Mouse (Mus musculus) ES-CJ7 (cell line): ENCODE measurements around the gene Ccl6.

Experiments used
- DNase-seq: peaks from one replicate; pipeline ENCODE4 v3.0.0; 2011; ENCODE audit warnings: low read depth, low spot score

Ccl6 gene

DNA sequence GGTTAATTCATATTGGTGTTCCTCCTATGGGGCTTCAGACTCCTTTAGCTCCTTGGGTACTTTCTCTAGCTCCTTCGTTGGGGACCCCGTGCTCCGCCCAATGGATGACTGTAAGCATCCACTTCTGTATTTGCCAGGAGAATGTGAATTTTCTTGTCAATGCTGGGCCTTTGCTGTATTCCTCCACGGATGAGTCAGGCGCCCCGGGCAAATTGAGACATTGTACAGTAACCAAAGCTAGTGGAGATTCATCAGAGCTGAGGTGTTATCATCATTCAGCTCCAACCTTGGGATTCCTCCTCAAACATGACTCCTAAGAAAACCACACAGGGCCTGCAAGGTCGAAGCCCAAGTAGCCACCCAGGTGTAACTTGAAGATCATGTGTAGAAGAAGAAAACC is 4.9 kb upstream of the Ccl6 start:
- DNase-seq: no peak

- DNase-seq: no peak
Measured at GRCm38 (mm10) chr11:83595669-83596455, 3.0 kb upstream of the Ccl6 start.

DNA sequence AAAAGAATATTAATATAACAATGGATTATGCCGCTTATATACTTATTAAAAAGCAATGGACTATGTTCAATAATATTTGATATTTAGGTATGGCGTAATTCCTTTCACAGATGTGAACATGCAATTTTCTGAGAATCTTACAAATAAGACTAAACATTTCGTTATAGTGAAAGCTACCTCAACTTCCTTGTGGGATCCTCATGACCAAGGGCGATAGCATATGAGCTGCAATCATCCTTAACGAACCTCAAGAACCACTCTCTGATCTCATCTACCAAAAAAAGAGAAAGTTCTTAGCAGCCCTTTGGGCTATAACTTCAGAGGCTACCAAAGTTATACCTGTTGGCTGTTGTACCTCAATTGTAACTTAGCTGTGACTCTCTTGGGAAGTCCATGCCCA is 566 bp upstream of the Ccl6 start:
- no peak for DNase-seq

- DNase-seq: no peak
Measured at GRCm38 (mm10) chr11:83584232-83584631, 8.7 kb downstream of the Ccl6 start.

DNA sequence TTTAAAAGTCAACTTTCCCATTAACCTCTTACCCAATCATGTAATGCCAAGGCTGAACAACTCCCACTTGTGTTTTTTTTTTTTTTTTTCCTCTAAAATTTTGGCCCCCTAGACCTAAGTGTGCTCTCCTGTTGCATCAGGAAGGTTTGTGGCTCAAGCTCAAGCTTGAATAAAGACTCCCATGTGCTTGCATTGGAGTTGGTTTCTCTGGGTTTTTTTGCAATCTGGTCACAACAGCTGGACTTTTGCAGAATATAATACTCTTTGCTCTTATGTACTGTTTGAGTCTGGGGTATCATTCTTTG is 9.5 kb downstream of the Ccl6 start:
- DNase-seq: no peak

GRCm38 (mm10) chr11:83582626-83583449 is 10.0 kb downstream of the Ccl6 start:
- DNase-seq: peak; percentile 14

GRCm38 (mm10) chr11:83581626-83582610 is 11.0 kb downstream of the Ccl6 start:
- peak; percentile 34 for DNase-seq

DNA sequence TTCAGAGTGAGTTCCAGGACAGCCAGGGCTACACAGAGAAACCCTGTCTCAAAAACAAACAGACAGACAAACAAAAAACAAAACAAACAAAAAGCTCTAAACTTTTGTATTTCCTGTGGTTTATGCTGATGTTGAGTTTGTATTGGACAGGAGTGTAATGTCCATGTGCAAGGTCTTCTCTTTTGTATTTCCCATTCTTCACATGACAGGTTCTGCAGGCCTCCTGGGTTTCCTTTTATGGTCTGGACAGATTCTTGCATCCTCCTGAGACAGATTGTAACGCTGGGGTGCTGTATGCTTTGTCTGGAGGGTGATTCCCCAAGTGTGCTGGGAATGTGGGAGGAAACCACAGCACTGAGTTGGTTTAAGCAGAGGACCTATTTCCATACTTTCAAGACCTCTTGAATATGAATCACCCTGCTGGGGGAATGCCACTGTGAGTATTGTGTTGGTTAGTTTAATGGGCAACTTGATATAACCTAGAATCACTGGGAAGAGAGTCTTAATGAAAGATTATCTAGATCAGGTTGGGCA is 12.1 kb downstream of the Ccl6 start:
- DNase-seq: no peak

- DNase-seq: no peak
Measured at GRCm38 (mm10) chr11:83578999-83579398, 13.9 kb downstream of the Ccl6 start.

DNA sequence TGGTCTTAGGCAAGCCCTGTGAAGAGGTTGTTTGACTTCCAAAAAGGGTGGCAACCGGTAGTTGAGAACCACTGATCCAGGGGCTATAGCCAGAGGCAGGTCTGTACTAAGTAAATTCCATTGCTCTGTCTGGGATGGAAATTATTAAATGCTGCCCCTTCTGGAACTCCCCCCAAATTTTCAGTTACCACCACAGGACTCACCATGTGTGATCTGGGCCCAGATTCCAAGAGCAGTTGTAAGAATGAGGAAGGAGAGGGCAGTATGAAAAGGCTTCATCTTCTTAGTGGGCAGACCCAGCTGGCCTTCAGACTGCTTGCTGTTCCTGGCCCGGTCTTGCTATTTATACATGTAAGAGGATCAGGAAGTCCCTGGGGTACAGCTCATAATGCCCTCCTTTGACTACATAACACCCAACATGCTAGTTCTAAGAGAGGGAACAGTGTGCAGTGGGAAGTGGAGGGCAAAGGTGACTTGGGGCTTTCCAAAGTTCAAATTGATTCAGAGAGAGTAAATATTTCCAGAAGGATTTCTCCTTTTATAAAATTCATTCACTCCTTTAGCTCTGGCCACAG is 14.6 kb downstream of the Ccl6 start, which contains the start of gene Ccl9:
Gene Ccl9 (minus strand): TSS at position 451 of the 575 bp plus-strand sequence.
- DNase-seq: no peak

DNA sequence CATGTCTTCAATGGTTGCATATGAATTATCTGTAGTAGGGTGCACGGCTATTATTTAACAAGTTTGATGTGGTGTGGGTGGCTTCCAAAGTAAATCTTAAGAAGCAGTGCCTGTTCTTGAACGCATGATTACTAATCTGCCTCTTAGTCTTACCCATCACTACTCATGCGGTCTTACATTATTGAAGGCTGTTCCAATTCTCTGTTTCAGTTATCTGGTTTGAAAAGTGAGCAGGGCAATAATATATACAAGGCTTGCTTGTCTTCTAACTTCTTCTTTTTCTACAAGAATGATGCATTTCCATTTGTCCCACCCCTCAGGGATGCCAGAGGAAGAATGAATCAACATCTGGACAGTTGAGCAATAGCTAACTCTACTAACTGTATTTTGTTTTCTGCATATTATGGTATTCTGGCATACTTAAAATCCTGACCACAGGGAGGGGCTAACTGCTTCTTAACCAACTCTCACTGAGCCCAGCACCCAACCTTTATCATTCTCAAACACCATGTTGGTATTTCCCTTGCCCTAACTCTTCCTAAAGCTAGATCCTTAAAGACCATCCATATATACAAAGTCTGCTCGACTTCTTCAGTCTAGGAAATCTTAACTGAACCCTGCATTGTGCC is 15.8 kb downstream of the Ccl6 start:
- DNase-seq: no peak

DNA sequence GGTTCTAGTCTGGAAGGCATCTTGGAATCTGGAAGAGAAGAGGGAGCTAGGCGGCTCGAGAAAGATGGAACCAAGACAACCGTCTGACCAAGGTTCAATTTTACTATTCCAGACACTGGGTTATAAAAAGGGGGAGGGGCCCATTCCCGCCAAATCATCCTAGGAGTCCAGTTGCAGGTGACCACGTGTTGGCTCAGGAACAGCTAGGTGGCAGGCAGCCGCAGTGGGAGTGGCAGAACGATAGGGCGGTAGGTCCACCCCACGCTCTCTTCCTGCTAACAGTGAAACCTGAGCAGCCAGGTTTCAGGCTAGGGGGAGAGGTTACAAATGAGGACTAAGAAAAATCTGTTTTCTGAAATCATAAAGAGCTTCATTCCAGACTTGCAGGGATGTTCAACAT is 20.1 kb downstream of the Ccl6 start:
- DNase-seq: no peak

- no peak for DNase-seq
Measured at GRCm38 (mm10) chr11:83572223-83572622, 20.7 kb downstream of the Ccl6 start.

- no peak for DNase-seq
Measured at GRCm38 (mm10) chr11:83570189-83570588, 22.7 kb downstream of the Ccl6 start.

GRCm38 (mm10) chr11:83569249-83569648 is 23.6 kb downstream of the Ccl6 start:
- no peak for DNase-seq

GRCm38 (mm10) chr11:83568786-83569185 is 24.1 kb downstream of the Ccl6 start:
- DNase-seq: no peak

- no peak for DNase-seq
Measured at GRCm38 (mm10) chr11:83568061-83568460, 24.8 kb downstream of the Ccl6 start.

- peak; percentile 19 for DNase-seq
Measured at GRCm38 (mm10) chr11:83567311-83567710, 25.6 kb downstream of the Ccl6 start.

DNA sequence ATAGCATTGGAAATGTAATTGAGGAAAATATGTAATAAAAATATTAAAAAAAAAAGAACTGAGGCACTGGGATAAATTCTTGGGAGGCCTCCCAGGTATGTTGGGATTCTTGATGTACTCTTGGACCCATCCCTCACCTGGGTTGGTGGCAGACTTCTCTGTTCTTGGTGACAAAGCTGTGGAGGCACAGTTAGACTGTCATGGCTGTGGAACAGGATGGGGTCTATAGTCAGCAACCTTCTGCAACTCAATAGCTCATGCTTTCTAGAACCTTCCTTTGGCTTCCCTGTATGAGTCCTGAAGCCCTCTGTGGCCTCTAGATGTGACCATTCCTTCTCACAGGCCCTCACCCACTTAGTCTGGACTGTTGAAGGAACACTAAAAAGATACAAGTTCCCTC is 26.3 kb downstream of the Ccl6 start:
- DNase-seq: no peak

DNA sequence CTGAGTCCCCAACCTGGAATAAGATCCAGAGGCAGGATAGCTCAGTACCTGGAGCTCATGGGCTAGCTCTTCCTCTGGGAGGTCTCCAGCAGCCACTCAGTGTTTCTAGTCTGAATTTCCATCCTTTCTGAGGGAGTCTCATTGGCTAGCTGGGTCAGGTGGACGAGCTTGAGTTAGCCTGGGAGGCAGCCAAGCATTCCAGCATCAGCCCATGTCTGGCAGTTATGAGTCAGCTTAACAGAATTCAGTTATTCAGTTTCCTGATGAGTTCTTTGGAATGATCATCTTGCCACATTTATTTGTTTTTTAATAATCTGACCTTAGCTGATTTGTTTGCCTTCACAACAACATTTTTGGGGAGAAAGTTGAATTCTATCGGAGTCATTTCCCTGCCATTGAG is 29.1 kb downstream of the Ccl6 start:
- no peak for DNase-seq
